In genomic region chr10:80806341-80807056, GRCm38 (mm10) we compare ENCODE assay signal across 8 mouse cellular contexts. TPM values are rescaled to one million over a fixed set of nuclear protein-coding genes. Genes with fewer than 3 reads are reported as not detected.
DNase-seq lines count a peak whose midpoint lies in the region; ATAC-seq lines count a peak whose summit lies in the region.

No protein-coding gene starts in this region.

- no peak for ATAC-seq in neural tube, embryonic 11.5 days (ENCODE audit: insufficient read depth, low FRiP score, low TSS enrichment)
- ATAC-seq in limb, embryonic 13.5 days (ENCODE audit: low FRiP score, low read depth) = no peak
- ATAC-seq in stomach, embryonic 15.5 days (ENCODE audit: insufficient read depth, low FRiP score, low read depth) = no peak

- peaks cover 25% of the 10 kb centered on the region for H3K4me1 ChIP-seq in neural tube, embryonic 11.5 days (ENCODE audit: control insufficient read depth, insufficient read depth, low read length)
- peaks cover 38% of the 10 kb centered on the region for H3K4me1 ChIP-seq in limb, embryonic 13.5 days
- H3K4me1 ChIP-seq in stomach, embryonic 15.5 days = peaks cover 45% of the 10 kb centered on the region

- H3K4me2 ChIP-seq in neural tube, embryonic 11.5 days (ENCODE audit: low read depth) = peak overlapping the region; percentile 91
- peak overlapping the region; percentile 97 for H3K4me2 ChIP-seq in limb, embryonic 13.5 days (replicated peaks)
- peak overlapping the region; percentile 92 for H3K4me2 ChIP-seq in stomach, embryonic 15.5 days

- WGBS in neural tube, embryonic 11.5 days = 43% methylated on average over 34 of the region's 34 CpGs
- WGBS in limb, embryonic 13.5 days = 42% methylated on average over 33 of the region's 34 CpGs
- WGBS in stomach, embryonic 15.5 days = 48% methylated on average over 34 of the region's 34 CpGs

- peak overlapping the region; percentile 41 for H3K4me3 ChIP-seq in neural tube, embryonic 11.5 days (ENCODE audit: low read depth, low read length)
- peak overlapping the region; percentile 54 for H3K4me3 ChIP-seq in limb, embryonic 13.5 days
- H3K4me3 ChIP-seq in stomach, embryonic 15.5 days (replicated peaks) = peak overlapping the region; percentile 46

- no peaks in the 10 kb centered on the region for H3K9me3 ChIP-seq in neural tube, embryonic 11.5 days (ENCODE audit: control insufficient read depth, low read length)
- no peaks in the 10 kb centered on the region for H3K9me3 ChIP-seq in limb, embryonic 13.5 days
- H3K9me3 ChIP-seq in stomach, embryonic 15.5 days = no peaks in the 10 kb centered on the region

- H3K9ac ChIP-seq in neural tube, embryonic 11.5 days (ENCODE audit: low read length) = peak overlapping the region; percentile 62
- peak overlapping the region; percentile 78 for H3K9ac ChIP-seq in limb, embryonic 13.5 days
- peak overlapping the region; percentile 43; the same call in 1 of the 2 replicates for H3K9ac ChIP-seq in stomach, embryonic 15.5 days

- H3K36me3 ChIP-seq in neural tube, embryonic 11.5 days (ENCODE audit: control insufficient read depth, insufficient read depth, low read length) = peaks cover 32% of the 10 kb centered on the region
- H3K36me3 ChIP-seq in limb, embryonic 13.5 days = peaks cover 39% of the 10 kb centered on the region
- peaks cover 36% of the 10 kb centered on the region for H3K36me3 ChIP-seq in stomach, embryonic 15.5 days

- DNase-seq in cerebellum, adult 9-10 months = peak; percentile 64
- no peak for DNase-seq in cerebellum, adult 8-10 months
- DNase-seq in neural tube, embryonic 11.5 days (ENCODE audit: low spot score) = no peak
- no peak for DNase-seq in neural tube, embryonic 10.5 days (ENCODE audit: extremely low spot score, low spot score)
- no peak for DNase-seq in layer of hippocampus, postnatal 10 days (ENCODE audit: low spot score in 2 of 2)
- no peak for DNase-seq in kidney, adult 11 months

- H3K27me3 ChIP-seq in neural tube, embryonic 11.5 days (ENCODE audit: control insufficient read depth, insufficient read depth, low read length) = peaks cover 21% of the 10 kb centered on the region
- H3K27me3 ChIP-seq in limb, embryonic 13.5 days = peaks cover 52% of the 10 kb centered on the region
- H3K27me3 ChIP-seq in stomach, embryonic 15.5 days (replicated peaks) = peaks cover 22% of the 10 kb centered on the region; the same call in 1 of the 2 replicates

- peak overlapping the region; percentile 64 for H3K27ac ChIP-seq in neural tube, embryonic 11.5 days (ENCODE audit: low read depth, low read length)
- H3K27ac ChIP-seq in limb, embryonic 13.5 days = peak overlapping the region; percentile 56
- H3K27ac ChIP-seq in stomach, embryonic 15.5 days = peak overlapping the region; percentile 78

RNA-seq across cellular contexts. Expression of gene Amh, which starts 1.5 kb away (rescaled TPM):
- not detected in 2 replicates for polyA plus RNA-seq in neural tube, embryonic 11.5 days (2014; fragmentation: Nextera tagmentation; extraction: Ambion mirVana)
- not detected in 2 replicates for polyA plus RNA-seq in limb, embryonic 13.5 days (2015; fragmentation: Nextera tagmentation; extraction: Ambion mirVana)
- polyA plus RNA-seq in stomach, embryonic 15.5 days (2015; fragmentation: Nextera tagmentation; extraction: Ambion mirVana) = not detected in 2 replicates
- total RNA-seq in layer of hippocampus, postnatal 10 days (2021) = 1 to 10 TPM; 2.1 to 2.5 TPM

RNA-seq across cellular contexts. Expression of gene Jsrp1, which starts 6.8 kb away (rescaled TPM):
- 1.6 and 1.9 TPM in 2 replicates for polyA plus RNA-seq in neural tube, embryonic 11.5 days (2014; fragmentation: Nextera tagmentation; extraction: Ambion mirVana)
- 4.5 and 5.2 TPM in 2 replicates for polyA plus RNA-seq in limb, embryonic 13.5 days (2015; fragmentation: Nextera tagmentation; extraction: Ambion mirVana)
- 1.0 and 1.4 TPM in 2 replicates for polyA plus RNA-seq in stomach, embryonic 15.5 days (2015; fragmentation: Nextera tagmentation; extraction: Ambion mirVana)
- total RNA-seq in layer of hippocampus, postnatal 10 days (2021) = 1 to 10 TPM; 1.4 TPM

RNA-seq across cellular contexts. Expression of gene Plekhj1, which starts 8.1 kb away (rescaled TPM):
- polyA plus RNA-seq in neural tube, embryonic 11.5 days (2014; fragmentation: Nextera tagmentation; extraction: Ambion mirVana) = 150 and 153 TPM in 2 replicates
- 127 and 128 TPM in 2 replicates for polyA plus RNA-seq in limb, embryonic 13.5 days (2015; fragmentation: Nextera tagmentation; extraction: Ambion mirVana)
- polyA plus RNA-seq in stomach, embryonic 15.5 days (2015; fragmentation: Nextera tagmentation; extraction: Ambion mirVana) = 117 and 118 TPM in 2 replicates
- total RNA-seq in layer of hippocampus, postnatal 10 days (2021) = 10 to 100 TPM; 61.9 to 72.8 TPM

RNA-seq across cellular contexts. Expression of gene Sf3a2, which starts 8.5 kb away (rescaled TPM):
- 96.6 and 101 TPM in 2 replicates for polyA plus RNA-seq in neural tube, embryonic 11.5 days (2014; fragmentation: Nextera tagmentation; extraction: Ambion mirVana)
- 73.0 and 77.4 TPM in 2 replicates for polyA plus RNA-seq in limb, embryonic 13.5 days (2015; fragmentation: Nextera tagmentation; extraction: Ambion mirVana)
- 52.6 and 62.0 TPM in 2 replicates for polyA plus RNA-seq in stomach, embryonic 15.5 days (2015; fragmentation: Nextera tagmentation; extraction: Ambion mirVana)
- 10 to 100 TPM; 42.9 to 45.3 TPM for total RNA-seq in layer of hippocampus, postnatal 10 days (2021)

RNA-seq across cellular contexts. Expression of gene Oaz1, which starts 20.0 kb away (rescaled TPM):
- 1,810 and 1,847 TPM in 2 replicates for polyA plus RNA-seq in neural tube, embryonic 11.5 days (2014; fragmentation: Nextera tagmentation; extraction: Ambion mirVana)
- 1,885 and 1,910 TPM in 2 replicates for polyA plus RNA-seq in limb, embryonic 13.5 days (2015; fragmentation: Nextera tagmentation; extraction: Ambion mirVana)
- 1,556 and 1,602 TPM in 2 replicates for polyA plus RNA-seq in stomach, embryonic 15.5 days (2015; fragmentation: Nextera tagmentation; extraction: Ambion mirVana)
- 100 to 1,000 TPM; 399 to 419 TPM for total RNA-seq in layer of hippocampus, postnatal 10 days (2021)
